Mouse (Mus musculus) NIH3T3 (cell line): Measurements from ENCODE around the gene Jarid2.

Experiments
- DNase-seq: peaks from one replicate; pipeline ENCODE4 v3.0.0-alpha.2; 2012; ENCODE audit warnings: low read depth

Jarid2 gene

GRCm38 (mm10) chr13:44960542-44961291 is 231.4 kb downstream of the Jarid2 start:
- no peak for DNase-seq
